Mouse (Mus musculus): Measurements from ENCODE around the gene Mest. TPM values are rescaled to one million over a fixed set of nuclear protein-coding genes. Genes with fewer than 3 reads are reported as not detected.

Mest gene
- polyA plus RNA-seq (2017; shearing (Covaris generic)) = not detected

GRCm38 (mm10) chr6:30723331-30723730, at the start of gene Mest:
Gene Mest (plus strand): TSS chr6:30723547.

GRCm38 (mm10) chr6:30693350-30693991, 29.9 kb upstream of the Mest start, which contains the start of gene Cep41:
Gene Cep41 (minus strand): TSS chr6:30693749.

Other genes starting within 250 kb of the Mest start
- gene Tmem209, start 213.8 kb upstream of the Mest start, polyA plus RNA-seq (2017; shearing (Covaris generic)) = 39.1 TPM
- not detected for gene Ssmem1, start 213.7 kb upstream of the Mest start, polyA plus RNA-seq (2017; shearing (Covaris generic))
- gene Cpa2, start 182.0 kb upstream of the Mest start, polyA plus RNA-seq (2017; shearing (Covaris generic)) = not detected
- gene Cpa4, start 155.2 kb upstream of the Mest start, polyA plus RNA-seq (2017; shearing (Covaris generic)) = not detected
- gene Cpa5, start 112.5 kb upstream of the Mest start, polyA plus RNA-seq (2017; shearing (Covaris generic)) = not detected
- gene Cpa1, start 84.3 kb upstream of the Mest start, polyA plus RNA-seq (2017; shearing (Covaris generic)) = not detected
- 6.2 TPM for gene Cep41, start 29.8 kb upstream of the Mest start, polyA plus RNA-seq (2017; shearing (Covaris generic))
- 28.8 TPM for gene Copg2, start 173.2 kb downstream of the Mest start, polyA plus RNA-seq (2017; shearing (Covaris generic))
- gene Tsga13, start 192.0 kb downstream of the Mest start, polyA plus RNA-seq (2017; shearing (Covaris generic)) = not detected
- gene Klf14, start 235.5 kb downstream of the Mest start, polyA plus RNA-seq (2017; shearing (Covaris generic)) = not detected